Mouse (Mus musculus): ENCODE measurements around the gene Cadps2.

DNA sequence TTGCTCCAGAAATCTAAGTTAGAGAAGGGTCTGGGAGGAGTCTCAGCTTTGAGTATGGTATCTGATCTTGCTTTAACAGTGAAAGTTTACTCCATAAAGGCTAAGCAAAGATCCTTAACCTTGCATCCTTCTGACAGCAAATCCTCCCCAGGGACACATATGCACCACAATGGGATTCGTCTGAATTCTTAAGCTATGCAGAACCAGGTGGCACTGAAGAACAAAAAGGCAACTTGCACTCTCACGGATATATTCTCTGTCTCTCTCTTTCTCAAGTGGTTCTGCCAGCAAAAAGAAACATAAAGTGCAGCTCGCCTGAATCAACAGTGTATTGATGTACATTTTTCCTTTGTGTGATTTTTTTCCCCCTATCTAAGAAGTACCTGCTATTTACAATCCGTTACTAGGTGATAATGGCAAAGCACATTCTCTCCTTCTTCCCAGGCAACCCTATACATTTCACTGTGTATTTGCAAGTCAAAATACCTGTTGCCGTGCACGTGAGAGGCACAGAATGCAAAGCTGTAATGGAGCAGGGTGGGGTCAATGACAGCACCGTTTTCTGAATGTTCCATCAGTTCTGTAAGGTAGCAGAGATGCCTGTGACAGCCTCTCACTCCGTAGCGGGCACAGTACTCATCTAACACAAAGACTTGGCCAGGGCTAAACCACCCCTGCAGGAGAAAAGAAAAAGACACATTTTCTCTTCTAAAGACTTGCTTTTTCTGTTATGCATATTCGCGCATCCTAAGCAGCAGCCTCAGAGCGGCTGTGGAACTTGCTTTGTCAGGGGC lies 428.8 kb downstream of the Cadps2 start:
- no peak for TF ChIP-seq CTCF (IDR thresholded peaks at IDR 0.05; ENCODE audit: low read depth)
- TF ChIP-seq EP300 (IDR thresholded peaks at IDR 0.05; ENCODE audit: low read depth): no peak
